Mouse (Mus musculus) liver, adult 2 months (tissue): ENCODE results near the gene Vasn. TPM values are rescaled to one million over a fixed set of nuclear protein-coding genes. Genes with fewer than 3 reads are reported as not detected.

Experiments used
- DNase-seq: peaks from one replicate; pipeline ENCODE4 v3.0.0-alpha.2; 2011; ENCODE audit warnings: low read depth, low spot score; ENCODE audit errors: extremely low read depth
- H3K27ac ChIP-seq: fragments of 200-500 bp; replicated peaks from 2 replicates; pipeline ENCODE4 v1.5.1; 2012; ENCODE audit warnings: low read depth, mild to moderate bottlenecking, control low read depth, inconsistent platforms, low read length; ENCODE audit not compliant: insufficient read depth
- H3K27me3 ChIP-seq: fragments of 200-500 bp; 2 replicates; pipeline ENCODE4 v1.6.1; 2012; ENCODE audit warnings: mild to moderate bottlenecking, moderate library complexity, low read length, inconsistent platforms; ENCODE audit not compliant: control insufficient read depth, insufficient read depth
- H3K36me3 ChIP-seq: fragments of 200-500 bp; 2 replicates; pipeline ENCODE4 v1.6.1; 2012; ENCODE audit warnings: low read length, inconsistent platforms; ENCODE audit not compliant: control insufficient read depth, insufficient read depth
- H3K4me1 ChIP-seq: fragments of 200-500 bp; 2 replicates; pipeline ENCODE4 v1.6.1; 2011; ENCODE audit warnings: low read length; ENCODE audit not compliant: control insufficient read depth, insufficient read depth
- H3K4me3 ChIP-seq: fragments of 200-500 bp; 2 replicates; pipeline ENCODE4 v1.5.1; 2011; ENCODE audit warnings: low read depth, mild to moderate bottlenecking, control low read depth, low read length, moderate library complexity; ENCODE audit not compliant: insufficient read depth
- H3K79me2 ChIP-seq: fragments of 200-500 bp; 2 replicates; pipeline ENCODE4 v1.6.1; 2012; ENCODE audit warnings: inconsistent platforms, mild to moderate bottlenecking, low read length, moderate library complexity; ENCODE audit not compliant: control insufficient read depth, insufficient read depth
- H3K9ac ChIP-seq: fragments of 200-500 bp; 2 replicates; pipeline ENCODE4 v1.6.1; 2012; ENCODE audit warnings: low read depth, mild to moderate bottlenecking, control low read depth, inconsistent platforms, low read length
- CTCF ChIP-seq: fragments of 200-500 bp; IDR thresholded peaks from 2 replicates; pipeline ENCODE4 v1.5.1; 2011; ENCODE audit warnings: low read depth, low read length, control low read depth
- POLR2A ChIP-seq: fragments of 200-500 bp; IDR thresholded peaks from 2 replicates; pipeline ENCODE4 v1.6.1; 2011; ENCODE audit warnings: low read length, control low read depth; ENCODE audit not compliant: insufficient read depth; ENCODE audit errors: extremely low read depth
- WGBS: fragments of 180-500 bp; shearing (Covaris S2); methylation state at CpG from one replicate; pipeline ENCODE4 v1.1.7; 2018; 5-methylcytosine and 5-hydroxymethylcytosine counted together
- polyA plus RNA-seq: library from polyadenylated mRNA; depleted of rRNA; stranded (reverse); fragments of >200 nt; gene quantifications from 2 replicates; pipeline ENCODE4 v1.2.3, GENCODE M21; 2012
- total RNA-seq: library from RNA; depleted of rRNA; stranded (reverse); fragments of >200 nt; gene quantifications from 2 replicates; pipeline ENCODE4 v1.2.3, GENCODE M21; 2014

Gene Vasn
- total and polyA plus RNA-seq, 2 experiments: 4.0 to 18.0 TPM

GRCm38 (mm10) chr16:4613736-4614135 is 26.0 kb upstream of the Vasn start:
- Histone ChIP-seq H3K36me3 (peaks cover 2% of the 10 kb centered on the region; the same call in 1 of the 2 replicates), H3K27me3 (no peaks in the 10 kb centered on the region), H3K79me2 (no peaks in the 10 kb centered on the region), H3K4me1 (peaks cover 5% of the 10 kb centered on the region; the same call in 1 of the 2 replicates), H3K9ac (no peak overlapping the region), H3K4me3 (no peak overlapping the region), H3K27ac (no peak overlapping the region)
- 96% methylated on average over 9 of the region's 9 CpGs for WGBS
- TF ChIP-seq CTCF: no peak
- TF ChIP-seq POLR2A: no peak
- DNase-seq: no peak

DNA sequence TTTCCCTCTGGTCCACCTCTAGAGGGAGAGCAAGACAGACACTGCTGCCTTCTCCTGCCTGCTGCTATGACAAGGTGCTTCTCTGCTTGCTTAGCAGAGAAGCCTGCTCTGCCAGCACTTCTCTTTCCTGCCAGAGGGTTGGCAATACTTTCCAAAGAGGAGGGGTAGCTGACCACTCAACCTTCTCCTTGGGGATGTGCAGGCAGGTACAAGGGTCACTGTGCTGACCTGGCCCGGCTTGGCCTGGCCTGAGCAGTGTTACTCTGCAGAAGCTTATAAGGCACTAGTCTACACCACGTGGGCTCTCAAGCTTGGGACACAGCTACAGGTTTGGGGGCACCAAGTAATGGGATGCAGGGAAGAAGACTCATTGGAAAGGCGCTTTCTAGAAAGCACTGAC is 25.1 kb upstream of the Vasn start:
- Histone ChIP-seq H3K4me3 (no peak overlapping the region), H3K4me1 (peaks cover 5% of the 10 kb centered on the region; the same call in 1 of the 2 replicates), H3K79me2 (no peaks in the 10 kb centered on the region), H3K36me3 (peaks cover 2% of the 10 kb centered on the region; the same call in 1 of the 2 replicates), H3K27ac (no peak overlapping the region), H3K27me3 (no peaks in the 10 kb centered on the region), H3K9ac (no peak overlapping the region)
- TF ChIP-seq CTCF: no peak
- TF ChIP-seq POLR2A: no peak
- peak; percentile 78 for DNase-seq
- 46% methylated on average over 3 of the region's 3 CpGs for WGBS

- no peaks in the 10 kb centered on the region for H3K27me3 ChIP-seq
- no peak overlapping the region for H3K4me3 ChIP-seq
- 70% methylated on average over 1 of the region's 1 CpGs for WGBS
- peaks cover 2% of the 10 kb centered on the region; the same call in 1 of the 2 replicates for H3K36me3 ChIP-seq
- peaks cover 7% of the 10 kb centered on the region for H3K4me1 ChIP-seq
- H3K27ac ChIP-seq: no peak overlapping the region
- no peak overlapping the region for H3K9ac ChIP-seq
- DNase-seq: no peak
- H3K79me2 ChIP-seq: 0 out of 2 replicates have a peak, but pooled peaks cover 3% of the 10 kb centered on the region
- TF ChIP-seq CTCF: no peak
- TF ChIP-seq POLR2A: no peak
These were observed 24.4 kb upstream of the Vasn start for GRCm38 (mm10) chr16:4615297-4615696.

- TF ChIP-seq CTCF: no peak
- TF ChIP-seq POLR2A: no peak
- 84% methylated on average over 4 of the region's 4 CpGs for WGBS
- H3K79me2 ChIP-seq: peaks cover 7% of the 10 kb centered on the region; the same call in 1 of the 2 replicates
- no peak for DNase-seq
- peaks cover 8% of the 10 kb centered on the region for H3K4me1 ChIP-seq
- H3K36me3 ChIP-seq: peaks cover 2% of the 10 kb centered on the region; the same call in 1 of the 2 replicates
- H3K27me3 ChIP-seq: no peaks in the 10 kb centered on the region
- H3K4me3 ChIP-seq: no peak overlapping the region
- no peak overlapping the region for H3K9ac ChIP-seq
- H3K27ac ChIP-seq: no peak overlapping the region
These were observed 22.9 kb upstream of the Vasn start for GRCm38 (mm10) chr16:4616829-4617228.

DNA sequence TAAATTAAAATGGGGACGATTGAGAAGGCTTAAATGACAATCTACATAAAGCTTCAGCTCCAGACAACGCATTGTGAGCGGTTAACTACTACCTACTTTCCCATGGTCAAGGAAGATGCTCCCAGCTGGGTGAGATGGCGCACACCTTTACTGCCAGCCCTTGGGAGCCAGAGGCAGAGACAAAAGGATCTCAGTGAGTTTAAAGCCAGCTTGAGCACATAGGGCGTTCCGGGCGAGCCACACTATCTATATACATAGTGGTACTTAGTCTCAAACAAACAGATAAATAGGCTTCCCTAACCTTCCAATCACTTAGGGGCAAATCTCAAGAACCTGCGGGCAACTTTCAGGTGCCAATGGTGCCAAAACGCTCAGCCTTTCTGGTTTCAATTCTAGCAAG is 15.7 kb upstream of the Vasn start:
- 11% methylated on average over 9 of the region's 9 CpGs for WGBS
- H3K27ac ChIP-seq: peak overlapping the region; percentile 87
- no peaks in the 10 kb centered on the region for H3K36me3 ChIP-seq
- no peaks in the 10 kb centered on the region for H3K27me3 ChIP-seq
- peaks cover 25% of the 10 kb centered on the region for H3K79me2 ChIP-seq
- no peak for TF ChIP-seq POLR2A
- no peak for TF ChIP-seq CTCF
- H3K4me3 ChIP-seq: peak overlapping the region; percentile 82
- DNase-seq: no peak
- H3K4me1 ChIP-seq: peaks cover 15% of the 10 kb centered on the region
- peak overlapping the region; percentile 90 for H3K9ac ChIP-seq

GRCm38 (mm10) chr16:4624481-4625110 is 15.1 kb upstream of the Vasn start, which contains the start of gene Pam16:
TSS of gene Pam16 (minus strand) at chr16:4624988.
- TF ChIP-seq POLR2A (peak; percentile 63; the same call in 1 of the 2 replicates), CTCF (no peak)
- Histone ChIP-seq H3K79me2 (peaks cover 25% of the 10 kb centered on the region), H3K36me3 (no peaks in the 10 kb centered on the region), H3K27ac (peak within 1 kb of the TSS; percentile 87), H3K4me1 (peaks cover 15% of the 10 kb centered on the region), H3K27me3 (no peaks in the 10 kb centered on the region), H3K9ac (peak within 1 kb of the TSS; percentile 90), H3K4me3 (peak within 1 kb of the TSS; percentile 82)
- WGBS: under 1% methylated on average over 56 of the region's 56 CpGs
- peak; percentile 80 for DNase-seq
